Mouse (Mus musculus): ENCODE data around the gene Gm14743.
"Not testable (repeated sequence)": the region's sequence is repeated elsewhere in the genome, so short reads cannot be mapped to it uniquely, and the experiment has no call there.

Gene Gm14743

DNA sequence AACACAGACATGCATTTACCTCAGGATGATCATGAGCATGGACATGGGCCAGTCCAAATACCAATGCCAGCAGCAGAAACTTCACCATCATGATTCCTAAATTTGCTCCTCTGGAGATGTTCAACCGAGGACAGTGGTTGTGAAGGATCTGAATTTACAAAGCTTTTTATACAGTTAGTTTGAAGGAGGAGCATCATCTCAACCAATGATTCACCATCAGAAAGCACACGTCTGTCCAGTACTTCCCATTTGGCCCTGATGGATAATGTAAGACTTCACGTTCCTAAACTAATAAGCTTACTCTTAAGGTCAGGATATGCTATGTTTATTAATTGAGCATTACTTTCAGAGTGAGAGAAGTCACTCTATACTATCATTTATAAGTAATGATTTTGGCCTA lies at the start of gene Gm14743:
TSS of gene Gm14743 (minus strand) at position 101 of the 400 bp plus-strand sequence.
- DNase-seq, result not testable (repeated sequence)

DNA sequence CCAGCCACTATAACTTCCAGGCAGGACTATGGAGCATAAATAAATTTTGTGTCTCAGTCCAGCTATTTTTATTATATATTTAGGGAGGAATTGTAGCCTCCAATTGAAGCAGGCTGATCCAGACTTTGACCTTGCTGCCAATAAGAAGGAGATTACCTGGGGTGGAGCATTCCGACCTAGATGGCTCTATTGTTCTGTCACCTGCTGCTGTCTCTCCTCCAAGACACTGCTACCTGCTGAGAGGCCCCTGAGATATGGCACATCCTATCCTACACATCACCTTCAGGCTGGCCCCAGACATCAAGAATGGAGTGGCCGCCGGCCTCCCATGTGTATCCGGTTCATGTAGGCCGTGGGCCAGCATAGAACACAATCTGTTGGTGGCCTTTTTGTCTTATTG lies 42.9 kb downstream of the Gm14743 start:
- no peak for DNase-seq

DNA sequence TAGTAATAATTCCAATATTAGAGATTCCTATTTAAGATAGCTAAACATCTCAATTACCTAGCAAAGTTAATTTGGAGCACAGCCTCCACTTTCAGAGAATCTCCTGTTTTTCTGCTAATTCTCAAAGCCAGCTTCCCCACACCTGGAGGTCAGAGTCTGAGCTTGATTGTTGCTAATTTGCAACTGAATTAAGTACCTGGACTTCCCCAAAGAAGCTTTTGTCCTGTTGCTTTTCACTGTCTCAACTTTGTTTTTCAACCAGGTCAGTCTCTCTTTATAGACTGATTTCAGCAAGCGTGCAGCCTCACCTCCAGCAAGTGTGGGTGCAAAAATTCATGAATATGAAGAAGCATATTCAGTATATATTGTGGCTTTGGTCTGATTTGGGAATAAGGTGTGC lies 43.5 kb downstream of the Gm14743 start:
- not testable (repeated sequence) for DNase-seq

Data from right cerebral cortex, postnatal 4 days (tissue).